Mouse (Mus musculus) intestine, embryonic 14.5 days (tissue): Measurements from ENCODE around the gene Chrd. TPM values are rescaled to one million over a fixed set of nuclear protein-coding genes. Genes with fewer than 3 reads are reported as not detected.
A peak's percentile ranks its signal among the peaks of the same experiment; 100 is the strongest.

Experiments used
- ATAC-seq: fragments of 200-750 bp; cut with Nextera tagmentation; replicated peaks from 2 replicates; pipeline ENCODE4 v1.8.0; 2017; ENCODE audit warnings: low read depth, moderate number of reproducible peaks, moderate TSS enrichment, moderate library complexity; ENCODE audit not compliant: low FRiP score, low TSS enrichment
- DNase-seq: peaks from one replicate; pipeline ENCODE4 v3.0.0-alpha.2; 2018; ENCODE audit warnings: low spot score
- H3K27ac ChIP-seq: fragments of 300-500 bp; sonication (generic); 2 replicates; pipeline ENCODE4 v1.5.1; 2014; ENCODE audit warnings: low read depth, mild to moderate bottlenecking, control low read depth
- H3K27me3 ChIP-seq: fragments of 300-500 bp; sonication (generic); replicated peaks from 2 replicates; pipeline ENCODE4 v1.6.1; 2014; ENCODE audit warnings: low read length, control low read depth; ENCODE audit not compliant: control insufficient read depth, insufficient read depth
- H3K36me3 ChIP-seq: fragments of 300-500 bp; sonication (generic); 2 replicates; pipeline ENCODE4 v1.6.1; 2014; ENCODE audit warnings: low read length, control low read depth; ENCODE audit not compliant: control insufficient read depth, insufficient read depth
- H3K4me1 ChIP-seq: fragments of 300-500 bp; sonication (generic); replicated peaks from 2 replicates; pipeline ENCODE4 v1.6.1; 2014; ENCODE audit warnings: low read length, control low read depth, mixed read lengths; ENCODE audit not compliant: control insufficient read depth, insufficient read depth
- H3K4me2 ChIP-seq: fragments of 300-500 bp; sonication (generic); 2 replicates; pipeline ENCODE4 v1.6.1; 2014; ENCODE audit warnings: low read length
- H3K4me3 ChIP-seq: fragments of 300-500 bp; sonication (generic); 2 replicates; pipeline ENCODE4 v1.5.1; 2014; ENCODE audit warnings: low read depth, low read length, control low read depth, mixed read lengths
- H3K9ac ChIP-seq: fragments of 300-500 bp; sonication (generic); 2 replicates; pipeline ENCODE4 v1.6.1; 2014; ENCODE audit warnings: mild to moderate bottlenecking, low read length
- H3K9me3 ChIP-seq: fragments of 300-500 bp; sonication (generic); 2 replicates; pipeline ENCODE4 v1.6.1; 2016; ENCODE audit warnings: low read length, control low read depth; ENCODE audit not compliant: control insufficient read depth
- WGBS: fragments of 180-500 bp; shearing (Covaris S2); extraction: QIAGEN DNeasy Blood & Tissue Kit; methylation state at CpG from one replicate; pipeline ENCODE4 v1.1.7; 2014; 5-methylcytosine and 5-hydroxymethylcytosine counted together
- polyA plus RNA-seq: library from polyadenylated mRNA; unstranded; fragments of >200 nt; fragmentation: Nextera tagmentation; extraction: Ambion mirVana; gene quantifications from 2 replicates; pipeline ENCODE4 v1.2.1, GENCODE M21; 2014

Chrd gene
- polyA plus RNA-seq = 3.7 and 4.2 TPM in 2 replicates

- Histone ChIP-seq H3K4me2 (peak within 1 kb of the TSS; percentile 94), H3K27me3 (peaks cover 22% of the 10 kb centered on the region), H3K9me3 (no peaks in the 10 kb centered on the region), H3K4me3 (peak within 1 kb of the TSS; percentile 65), H3K36me3 (no peaks in the 10 kb centered on the region), H3K27ac (peak within 1 kb of the TSS; percentile 67; the same call in 1 of the 2 replicates), H3K9ac (peak within 1 kb of the TSS; percentile 75), H3K4me1 (peaks cover 17% of the 10 kb centered on the region)
- ATAC-seq (peak; percentile 84), DNase-seq (peak; percentile 88)
- 1% methylated on average over 51 of the region's 70 CpGs for WGBS
Measured at GRCm38 (mm10) chr16:20732925-20733730, at the start of gene Chrd. Gene Chrd, plus strand, starts transcription at chr16:20733127.

- Histone ChIP-seq H3K9ac (no peak overlapping the region), H3K36me3 (peaks cover 62% of the 10 kb centered on the region), H3K4me1 (peaks cover 14% of the 10 kb centered on the region), H3K27me3 (no peaks in the 10 kb centered on the region), H3K4me2 (no peak overlapping the region), H3K4me3 (no peak overlapping the region), H3K27ac (no peak overlapping the region), H3K9me3 (no peaks in the 10 kb centered on the region)
- ATAC-seq (no peak), DNase-seq (no peak)
- 87% methylated on average over 3 of the region's 3 CpGs for WGBS
Measured at GRCm38 (mm10) chr16:20690774-20691173, 42.2 kb upstream of the Chrd start.

DNA sequence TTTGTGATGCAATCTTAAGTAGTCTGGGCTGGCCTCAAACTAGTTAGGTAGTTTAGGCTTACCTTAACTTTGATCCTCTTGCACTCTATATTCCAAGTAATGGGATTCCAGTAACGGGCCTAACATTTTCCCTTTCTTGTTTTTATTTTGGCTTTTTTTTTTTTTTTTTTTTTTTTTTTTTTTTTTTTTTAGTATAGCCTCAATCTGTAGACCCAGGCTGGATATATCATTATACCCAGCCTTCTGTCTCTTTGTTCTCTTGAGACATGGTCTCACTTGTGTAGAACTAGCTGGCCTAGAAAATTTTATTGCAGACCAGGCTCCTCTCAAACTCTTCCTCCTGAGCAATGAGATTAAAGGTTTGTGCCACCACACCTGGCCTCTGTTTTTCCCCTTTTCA is 41.3 kb upstream of the Chrd start:
- Histone ChIP-seq H3K36me3 (peaks cover 54% of the 10 kb centered on the region), H3K4me1 (peaks cover 15% of the 10 kb centered on the region), H3K27me3 (no peaks in the 10 kb centered on the region), H3K9me3 (no peaks in the 10 kb centered on the region), H3K9ac (no peak overlapping the region), H3K27ac (no peak overlapping the region), H3K4me3 (no peak overlapping the region), H3K4me2 (no peak overlapping the region)
- WGBS = 59% methylated on average over 1 of the region's 1 CpGs
- DNase-seq (no peak), ATAC-seq (no peak)

DNA sequence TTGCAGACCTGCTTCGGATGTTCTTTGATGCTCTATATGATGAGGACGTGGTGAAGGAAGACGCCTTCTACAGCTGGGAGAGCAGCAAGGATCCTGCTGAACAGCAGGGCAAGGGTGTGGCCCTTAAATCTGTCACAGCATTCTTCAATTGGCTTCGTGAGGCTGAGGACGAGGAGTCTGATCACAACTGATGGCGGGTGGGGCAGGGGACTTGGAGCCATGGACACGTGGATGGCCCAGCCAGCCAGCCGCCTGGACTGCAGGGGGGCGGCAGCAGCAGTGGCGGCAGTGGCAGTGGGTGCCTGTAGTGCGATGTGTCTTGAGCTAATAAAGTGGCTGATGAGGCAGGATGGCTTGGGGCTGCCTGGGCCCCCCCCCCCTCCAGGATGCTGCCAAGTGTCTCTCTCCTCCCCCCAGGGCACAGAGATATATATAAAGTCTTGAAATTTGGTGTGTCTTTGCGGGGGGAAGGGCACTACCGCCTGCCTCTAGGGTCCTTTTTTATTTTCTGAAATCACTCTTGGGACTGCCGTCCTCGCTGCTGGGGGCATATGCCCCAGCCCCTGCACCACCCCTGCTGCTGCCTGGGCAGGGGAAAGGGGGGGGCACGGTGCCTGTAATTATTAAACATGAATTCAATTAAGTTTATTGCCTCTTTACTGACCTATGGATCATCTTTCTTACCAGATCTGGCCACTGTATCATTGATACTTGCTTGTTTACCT is 40.5 kb upstream of the Chrd start:
- Histone ChIP-seq H3K4me1 (peaks cover 15% of the 10 kb centered on the region), H3K9ac (no peak overlapping the region), H3K4me3 (no peak overlapping the region), H3K9me3 (no peaks in the 10 kb centered on the region), H3K36me3 (peaks cover 46% of the 10 kb centered on the region), H3K27me3 (no peaks in the 10 kb centered on the region), H3K4me2 (peak overlapping the region; percentile 75; the same call in 1 of the 2 replicates), H3K27ac (0 out of 2 replicates have a peak overlapping the region, but pooled peaks have one; percentile 89)
- DNase-seq (no peak), ATAC-seq (no peak)
- 50% methylated on average over 16 of the region's 16 CpGs for WGBS

- under 1% methylated on average over 36 of the region's 37 CpGs for WGBS
Measured at GRCm38 (mm10) chr16:20693111-20693701, 39.7 kb upstream of the Chrd start, which contains the start of gene Fam131a. Gene Fam131a, plus strand, starts transcription at chr16:20693241.

DNA sequence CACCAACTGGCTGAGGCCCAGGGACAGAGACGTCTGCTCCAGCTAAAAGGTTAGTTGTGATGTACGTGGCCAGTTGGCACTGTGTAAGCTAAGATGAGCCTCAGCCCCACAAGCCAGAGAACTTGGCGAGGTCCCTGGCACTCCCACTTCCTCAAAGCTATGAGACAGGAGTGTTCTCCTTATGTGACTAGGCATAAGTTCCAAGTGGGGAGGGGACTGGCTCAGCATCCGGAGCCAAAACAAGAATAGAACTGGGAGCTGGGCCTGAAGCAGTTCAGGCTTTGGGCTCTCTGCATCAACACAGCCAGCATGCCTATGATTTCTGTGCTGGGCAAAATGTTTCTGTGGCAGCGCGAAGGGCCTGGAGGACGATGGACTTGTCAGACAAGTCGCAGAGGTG is 38.1 kb upstream of the Chrd start:
- Histone ChIP-seq H3K4me1 (peaks cover 15% of the 10 kb centered on the region), H3K27me3 (no peaks in the 10 kb centered on the region), H3K4me2 (no peak overlapping the region), H3K9ac (no peak overlapping the region), H3K4me3 (no peak overlapping the region), H3K9me3 (no peaks in the 10 kb centered on the region), H3K27ac (no peak overlapping the region), H3K36me3 (peaks cover 29% of the 10 kb centered on the region)
- WGBS = 84% methylated on average over 8 of the region's 8 CpGs
- DNase-seq (no peak), ATAC-seq (no peak)

More at GRCm38 (mm10) chr16:20693111-20693701, 39.7 kb upstream of the Chrd start, which contains the start of gene Fam131a:
- H3K4me1 ChIP-seq = peaks cover 15% of the 10 kb centered on the region
- peaks cover 38% of the 10 kb centered on the region for H3K36me3 ChIP-seq
- no peaks in the 10 kb centered on the region for H3K9me3 ChIP-seq
- peak within 1 kb of the TSS; percentile 70 for H3K4me3 ChIP-seq
- ATAC-seq (peak; percentile 94), DNase-seq (peak; percentile 96)
- peak within 1 kb of the TSS; percentile 62 for H3K9ac ChIP-seq
- H3K27ac ChIP-seq = peak within 1 kb of the TSS; percentile 89
- peak within 1 kb of the TSS; percentile 75 for H3K4me2 ChIP-seq
- no peaks in the 10 kb centered on the region for H3K27me3 ChIP-seq

- peaks cover 15% of the 10 kb centered on the region for H3K4me1 ChIP-seq
- peak overlapping the region; percentile 27 for H3K4me3 ChIP-seq
- H3K27ac ChIP-seq = 0 out of 2 replicates have a peak overlapping the region, but pooled peaks have one; percentile 28
- H3K9ac ChIP-seq = peak overlapping the region; percentile 41
- H3K36me3 ChIP-seq = peaks cover 19% of the 10 kb centered on the region
- ATAC-seq = peak; percentile 44
- H3K4me2 ChIP-seq = peak overlapping the region; percentile 61
- 4% methylated on average over 46 of the region's 46 CpGs for WGBS
- no peaks in the 10 kb centered on the region for H3K9me3 ChIP-seq
- H3K27me3 ChIP-seq = no peaks in the 10 kb centered on the region
- DNase-seq = peak; percentile 86
Measured at GRCm38 (mm10) chr16:20695622-20696323, 37.2 kb upstream of the Chrd start.

DNA sequence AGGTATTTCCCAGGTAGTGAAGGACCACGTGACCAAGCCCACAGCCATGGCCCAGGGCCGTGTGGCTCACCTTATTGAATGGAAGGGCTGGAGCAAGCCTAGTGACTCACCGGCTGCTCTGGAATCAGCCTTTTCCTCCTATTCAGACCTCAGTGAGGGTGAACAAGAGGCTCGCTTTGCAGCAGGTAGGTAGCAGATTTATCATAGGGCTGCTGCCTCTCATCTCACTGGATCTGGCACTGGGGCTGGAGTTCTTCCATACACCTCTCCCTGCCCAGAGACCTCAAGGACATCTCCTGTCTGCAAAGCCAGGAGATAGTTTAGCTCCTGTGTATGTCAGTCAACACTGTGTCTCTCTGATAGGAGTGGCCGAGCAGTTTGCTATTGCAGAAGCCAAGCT is 33.7 kb upstream of the Chrd start:
- Histone ChIP-seq H3K9me3 (no peaks in the 10 kb centered on the region), H3K4me1 (peaks cover 22% of the 10 kb centered on the region), H3K4me2 (no peak overlapping the region), H3K9ac (no peak overlapping the region), H3K27ac (no peak overlapping the region), H3K36me3 (peaks cover 11% of the 10 kb centered on the region; the same call in 1 of the 2 replicates), H3K27me3 (no peaks in the 10 kb centered on the region), H3K4me3 (no peak overlapping the region)
- ATAC-seq (no peak), DNase-seq (no peak)
- WGBS = 78% methylated on average over 5 of the region's 5 CpGs
